Mouse (Mus musculus) heart, adult 2 months (tissue): ENCODE results near the gene Psmd5. TPM values are rescaled to one million over a fixed set of nuclear protein-coding genes. Genes with fewer than 3 reads are reported as not detected.

Experiments used
- DNase-seq, 2 experiments: peaks; one replicate each; pipeline ENCODE4 v3.0.0; 2021
- H3K27ac ChIP-seq: fragments of 200-600 bp; 2 replicates; pipeline ENCODE4 v1.8.1; 2022
- H3K27me3 ChIP-seq: fragments of 200-500 bp; 2 replicates; pipeline ENCODE4 v1.6.1; 2012; ENCODE audit warnings: mild to moderate bottlenecking, low read length, inconsistent platforms, mixed read lengths; ENCODE audit not compliant: control insufficient read depth, insufficient read depth
- H3K36me3 ChIP-seq: fragments of 200-500 bp; 2 replicates; pipeline ENCODE4 v1.6.1; 2012; ENCODE audit warnings: low read length, inconsistent platforms; ENCODE audit not compliant: control insufficient read depth, insufficient read depth
- H3K4me1 ChIP-seq: fragments of 200-500 bp; 2 replicates; pipeline ENCODE4 v1.6.1; 2011; ENCODE audit warnings: low read length; ENCODE audit not compliant: control insufficient read depth, insufficient read depth
- H3K4me3 ChIP-seq: fragments of 200-600 bp; 2 replicates; pipeline ENCODE4 v1.8.1; 2022
- H3K79me2 ChIP-seq: fragments of 200-500 bp; replicated peaks from 2 replicates; pipeline ENCODE4 v1.6.1; 2012; ENCODE audit warnings: mild to moderate bottlenecking, inconsistent platforms, low read length, moderate library complexity, mixed read lengths; ENCODE audit not compliant: control insufficient read depth, insufficient read depth
- H3K9ac ChIP-seq: fragments of 200-500 bp; 2 replicates; pipeline ENCODE4 v1.6.1; 2012; ENCODE audit warnings: low read depth, mild to moderate bottlenecking, control low read depth, inconsistent platforms, low read length, mixed read lengths
- CTCF ChIP-seq: fragments of 200-600 bp; IDR thresholded peaks from 2 replicates; pipeline ENCODE4 v1.8.1; 2022; ENCODE audit warnings: antibody characterized with exemption, mild to moderate bottlenecking, moderate library complexity
- EP300 ChIP-seq: fragments of 200-500 bp; IDR thresholded peaks from 2 replicates; pipeline ENCODE4 v1.6.1; 2011; ENCODE audit warnings: low read depth, low read length, control low read depth; ENCODE audit not compliant: insufficient read depth
- POLR2A ChIP-seq: fragments of 200-500 bp; IDR thresholded peaks from 2 replicates; pipeline ENCODE4 v1.6.1; 2011; ENCODE audit warnings: mild to moderate bottlenecking, low read depth, low read length, control low read depth; ENCODE audit not compliant: insufficient read depth
- WGBS: fragments of 180-500 bp; shearing (Covaris S2); methylation state at CpG from one replicate; pipeline ENCODE4 v1.1.7; 2018; 5-methylcytosine and 5-hydroxymethylcytosine counted together
- intact Hi-C: fragments of 180-260 bp; cut with DNase I; formaldehyde crosslinking; loops from one replicate; pipeline ENCODE4 v1.15.1; 2025
- polyA plus RNA-seq: library from polyadenylated mRNA; depleted of rRNA; stranded (reverse); fragments of >200 nt; gene quantifications from 2 replicates; pipeline ENCODE4 v1.2.3, GENCODE M21; 2012
- total RNA-seq, 2 experiments: library from RNA; stranded (reverse); gene quantifications; 2 replicates each; pipeline ENCODE4 v1.2.3; 2021

Gene Psmd5
- total and polyA plus RNA-seq, 3 experiments: 8.1 to 12.9 (median 11.3) TPM

- peaks cover 1% of the 10 kb centered on the region; the same call in 1 of the 2 replicates for H3K4me1 ChIP-seq
- peak within 1 kb of the TSS; percentile 65 for H3K9ac ChIP-seq
- intact Hi-C loops: loop anchor here (1.0 kb wide), 1 partner anchor 57 kb away; no protein-coding TSS in a partner anchor
- H3K79me2 ChIP-seq: no peaks in the 10 kb centered on the region
- H3K27me3 ChIP-seq: no peaks in the 10 kb centered on the region
- 2% methylated on average over 61 of the region's 64 CpGs for WGBS
- H3K27ac ChIP-seq: peak within 1 kb of the TSS; percentile 62
- H3K4me3 ChIP-seq: peak within 1 kb of the TSS; percentile 56
- no peak for TF ChIP-seq POLR2A
- TF ChIP-seq CTCF: no peak
- TF ChIP-seq EP300: no peak
- no peaks in the 10 kb centered on the region for H3K36me3 ChIP-seq
- peak; percentile 70 to 73 for DNase-seq
Observed at GRCm38 (mm10) chr2:34913218-34914068, 38.7 kb upstream of the Psmd5 start, which contains the start of gene Phf19. Gene Phf19, minus strand, starts transcription at chr2:34914026.

- WGBS: 78% methylated on average over 7 of the region's 7 CpGs
- H3K9ac ChIP-seq: no peak overlapping the region
- TF ChIP-seq EP300 (no peak), CTCF (no peak)
- no peaks in the 10 kb centered on the region for H3K36me3 ChIP-seq
- DNase-seq: no peak
- H3K27me3 ChIP-seq: no peaks in the 10 kb centered on the region
- no peak overlapping the region for H3K4me3 ChIP-seq
- H3K27ac ChIP-seq: no peak overlapping the region
- H3K4me1 ChIP-seq: peaks cover 1% of the 10 kb centered on the region; the same call in 1 of the 2 replicates
- intact Hi-C loops: no loop called here
- H3K79me2 ChIP-seq: no peaks in the 10 kb centered on the region
Observed at GRCm38 (mm10) chr2:34912613-34913012, 37.8 kb upstream of the Psmd5 start.

GRCm38 (mm10) chr2:34911871-34912270 lies 37.1 kb upstream of the Psmd5 start:
- Histone ChIP-seq H3K36me3 (no peaks in the 10 kb centered on the region), H3K4me1 (peaks cover 1% of the 10 kb centered on the region; the same call in 1 of the 2 replicates), H3K27me3 (no peaks in the 10 kb centered on the region), H3K9ac (no peak overlapping the region), H3K79me2 (no peaks in the 10 kb centered on the region), H3K4me3 (no peak overlapping the region), H3K27ac (no peak overlapping the region)
- DNase-seq: no peak
- intact Hi-C loops: no loop called here
- 95% methylated on average over 5 of the region's 5 CpGs for WGBS
- TF ChIP-seq CTCF: no peak

- DNase-seq: no peak
Observed at GRCm38 (mm10) chr2:34909719-34910118, 35.0 kb upstream of the Psmd5 start.

GRCm38 (mm10) chr2:34906861-34907604 lies 32.3 kb upstream of the Psmd5 start:
- no peaks in the 10 kb centered on the region for H3K27me3 ChIP-seq
- H3K4me1 ChIP-seq: no peaks in the 10 kb centered on the region; the same call in 1 of the 2 replicates

More at GRCm38 (mm10) chr2:34909719-34910118, 35.0 kb upstream of the Psmd5 start:
- TF ChIP-seq EP300 (no peak), CTCF (no peak), POLR2A (no peak)
- peaks cover 1% of the 10 kb centered on the region; the same call in 1 of the 2 replicates for H3K4me1 ChIP-seq
- H3K4me3 ChIP-seq: no peak overlapping the region
- intact Hi-C loops: loop anchor here (10.0 kb wide), 1 partner anchor 135 kb away; the partner anchor contains the start of gene Hspa5
- no peaks in the 10 kb centered on the region for H3K36me3 ChIP-seq
- H3K27ac ChIP-seq: no peak overlapping the region
- no peaks in the 10 kb centered on the region for H3K27me3 ChIP-seq
- WGBS: 96% methylated on average over 4 of the region's 4 CpGs
- H3K79me2 ChIP-seq: no peaks in the 10 kb centered on the region
- H3K9ac ChIP-seq: no peak overlapping the region

More at GRCm38 (mm10) chr2:34906861-34907604, 32.3 kb upstream of the Psmd5 start:
- DNase-seq: peak; percentile 73 to 76
- H3K27ac ChIP-seq: no peak overlapping the region
- no peaks in the 10 kb centered on the region for H3K79me2 ChIP-seq
- H3K9ac ChIP-seq: no peak overlapping the region
- intact Hi-C loops: loop anchor here (10.0 kb wide), 1 partner anchor 132 kb away; the partner anchor contains the start of gene Hspa5
- WGBS: 52% methylated on average over 12 of the region's 12 CpGs
- TF ChIP-seq EP300 (no peak), CTCF (peak; percentile 35)
- no peaks in the 10 kb centered on the region for H3K36me3 ChIP-seq
- H3K4me3 ChIP-seq: no peak overlapping the region
